Mouse (Mus musculus): ENCODE data around the gene Myrfl. TPM values are rescaled to one million over a fixed set of nuclear protein-coding genes. Genes with fewer than 3 reads are reported as not detected.

Myrfl gene
- polyA plus RNA-seq, 1 experiment from 2014 or later = 0.09 TPM

DNA sequence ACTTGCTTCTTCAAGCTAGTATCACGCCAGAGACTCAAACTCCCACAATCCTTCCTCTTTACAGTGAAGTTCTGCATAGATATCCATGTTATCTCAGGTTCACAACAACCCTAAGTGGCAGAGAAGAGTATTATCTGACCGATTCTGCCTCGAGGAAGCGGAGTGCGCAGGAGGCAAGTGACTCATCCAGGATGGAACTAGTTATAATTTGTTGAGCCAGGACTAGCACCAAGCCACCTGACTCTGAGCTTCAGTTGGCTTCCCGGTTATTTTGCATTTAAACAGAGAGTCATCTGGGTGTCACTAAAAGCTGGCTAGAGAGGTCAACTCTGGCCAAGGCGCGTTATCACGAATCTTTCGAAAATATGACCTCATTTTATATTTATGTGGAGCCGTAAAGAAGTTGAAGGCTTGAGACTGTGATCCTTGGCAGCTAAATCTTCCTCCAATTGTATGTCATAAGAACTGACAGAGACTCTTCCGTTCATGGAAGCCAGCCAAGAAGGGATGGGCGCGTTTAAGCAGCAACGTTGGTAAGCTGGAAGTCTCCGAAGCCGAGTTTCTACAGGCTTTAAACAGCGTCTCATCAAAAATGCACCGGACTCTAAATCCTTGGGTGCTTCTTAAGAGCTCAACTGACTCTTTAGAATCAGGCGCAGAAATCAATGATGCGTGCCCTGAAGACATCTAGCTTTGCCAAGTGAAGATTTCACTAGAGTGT is 125.3 kb downstream of the Myrfl start:
- Histone ChIP-seq H3K27ac (no peak overlapping the region), H3K36me3 (no peaks in the 10 kb centered on the region), H3K4me1 (peaks cover 25% of the 10 kb centered on the region), H3K4me2 (replicated peaks) (no peak overlapping the region), H3K4me3 (no peak overlapping the region), H3K27me3 (no peaks in the 10 kb centered on the region), H3K9me3 (no peaks in the 10 kb centered on the region), H3K9ac (no peak overlapping the region)
- no peak for ATAC-seq (ENCODE audit: low FRiP score, low read depth)
- 77% methylated on average over 21 of the region's 21 CpGs for WGBS

DNA sequence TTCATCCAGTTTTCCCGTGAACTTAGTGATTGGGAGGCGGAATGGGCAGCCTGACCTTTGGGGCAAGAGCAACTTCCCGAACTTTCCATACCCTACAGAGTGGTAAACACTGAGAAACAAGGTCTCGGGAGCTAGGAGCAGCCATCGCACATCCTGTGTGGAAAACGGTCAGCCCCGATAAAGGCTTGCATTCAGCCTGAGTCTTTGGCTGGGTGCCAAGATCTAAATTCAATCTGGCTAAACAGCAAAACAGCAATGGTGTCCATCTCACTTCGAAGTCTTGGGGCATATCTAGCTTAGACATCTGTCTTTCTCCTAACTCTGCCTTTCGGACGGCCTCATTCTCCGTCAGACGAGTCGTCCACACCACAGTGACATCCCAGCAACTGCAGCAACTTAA is 128.1 kb downstream of the Myrfl start:
- 50% methylated on average over 13 of the region's 13 CpGs for WGBS

DNA sequence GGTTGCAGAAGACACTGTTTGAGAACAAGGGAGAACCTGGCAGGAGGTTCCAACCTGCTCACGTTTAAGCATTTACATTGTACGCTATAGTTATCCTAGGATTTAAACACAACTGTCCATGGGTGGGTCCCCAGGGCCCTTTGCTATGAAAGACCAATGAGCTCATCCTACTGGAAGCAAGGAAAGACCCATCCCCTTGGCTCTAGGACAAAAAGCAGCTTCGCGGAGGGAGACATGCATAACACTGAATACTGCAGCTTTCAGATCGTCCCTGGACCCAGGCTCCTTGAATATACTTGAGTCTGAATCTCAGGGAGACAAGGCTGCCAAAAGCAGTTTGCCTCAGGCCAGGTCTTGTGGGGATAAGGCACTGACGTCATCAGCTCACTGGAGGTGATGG is 130.2 kb downstream of the Myrfl start:
- no peak overlapping the region for H3K9ac ChIP-seq
- no peak overlapping the region for H3K4me2 ChIP-seq (replicated peaks)
- H3K4me1 ChIP-seq = peaks cover 16% of the 10 kb centered on the region
- ATAC-seq (ENCODE audit: low FRiP score, low read depth) = no peak
- H3K4me3 ChIP-seq = no peak overlapping the region
- H3K27ac ChIP-seq = no peak overlapping the region
- no peaks in the 10 kb centered on the region for H3K36me3 ChIP-seq
- H3K27me3 ChIP-seq = no peaks in the 10 kb centered on the region
- H3K9me3 ChIP-seq = 0 out of 2 replicates have a peak, but pooled peaks cover 5% of the 10 kb centered on the region
- 81% methylated on average over 6 of the region's 6 CpGs for WGBS

More for the DNA sequence above, 128.1 kb downstream of the Myrfl start:
- no peaks in the 10 kb centered on the region for H3K36me3 ChIP-seq
- H3K4me2 ChIP-seq (replicated peaks) = no peak overlapping the region
- peaks cover 13% of the 10 kb centered on the region for H3K4me1 ChIP-seq
- 0 out of 2 replicates have a peak, but pooled peaks cover 5% of the 10 kb centered on the region for H3K9me3 ChIP-seq
- ATAC-seq (ENCODE audit: low FRiP score, low read depth) = no peak
- H3K27me3 ChIP-seq = no peaks in the 10 kb centered on the region
- no peak overlapping the region for H3K9ac ChIP-seq
- H3K27ac ChIP-seq = 0 out of 2 replicates have a peak overlapping the region, but pooled peaks have one; percentile 10
- H3K4me3 ChIP-seq = no peak overlapping the region

DNA sequence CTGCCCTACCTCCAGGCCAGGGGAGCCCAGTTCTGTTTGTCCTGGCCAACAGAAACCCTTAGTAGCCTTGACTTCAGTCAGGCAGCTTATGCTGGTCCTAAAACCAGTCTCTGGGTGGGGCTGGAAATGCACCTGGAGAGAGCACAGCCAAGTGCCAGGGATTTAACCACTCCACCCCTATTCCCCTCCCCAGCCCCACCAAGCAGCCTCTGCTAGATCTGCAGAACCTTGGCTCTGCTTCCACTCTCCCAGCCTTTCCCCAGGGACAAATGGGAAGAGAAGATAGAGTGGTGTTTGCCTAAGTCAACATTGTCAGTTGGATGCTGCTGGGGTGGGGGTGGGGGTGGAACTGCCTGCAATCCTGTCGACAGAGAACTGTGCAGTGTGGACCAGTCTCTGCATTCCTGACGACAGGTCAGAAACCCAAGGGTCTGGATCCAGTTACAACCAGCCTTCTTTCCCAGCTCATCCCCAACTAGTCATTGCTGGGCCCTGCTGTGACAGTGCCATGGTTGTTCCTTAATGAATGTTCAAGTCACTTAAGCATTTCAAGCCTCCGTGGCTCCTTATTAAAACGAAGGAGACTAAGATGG is 135.1 kb downstream of the Myrfl start:
- H3K9ac ChIP-seq = no peak overlapping the region
- H3K27ac ChIP-seq = no peak overlapping the region
- no peak for ATAC-seq (ENCODE audit: low FRiP score, low read depth)
- H3K4me3 ChIP-seq = no peak overlapping the region
- 46% methylated on average over 4 of the region's 4 CpGs for WGBS
- peaks cover 17% of the 10 kb centered on the region for H3K4me1 ChIP-seq
- peak overlapping the region; percentile 47 for H3K4me2 ChIP-seq (replicated peaks)
- H3K9me3 ChIP-seq = 0 out of 2 replicates have a peak, but pooled peaks cover 5% of the 10 kb centered on the region
- H3K27me3 ChIP-seq = no peaks in the 10 kb centered on the region
- H3K36me3 ChIP-seq = no peaks in the 10 kb centered on the region

DNA sequence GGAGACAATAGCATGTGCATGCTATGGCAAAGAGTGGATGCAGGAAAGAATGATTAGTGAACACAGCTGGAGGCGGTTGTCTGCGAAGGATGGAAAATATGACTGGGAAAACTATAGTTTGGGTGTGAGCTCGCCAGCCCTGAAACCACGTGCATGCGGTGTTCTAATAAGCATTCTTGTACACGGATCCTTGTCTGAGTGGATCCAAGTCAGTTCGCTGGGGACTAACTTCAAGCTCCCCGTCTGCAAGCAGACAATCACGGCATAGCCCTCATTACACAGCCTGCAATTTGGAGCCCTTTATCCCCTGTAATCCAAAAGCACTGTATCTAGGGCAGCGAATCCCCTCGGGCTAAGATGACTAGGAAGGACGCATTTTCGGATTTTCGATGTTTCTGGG is 136.2 kb downstream of the Myrfl start:
- Histone ChIP-seq H3K4me2 (replicated peaks) (peak overlapping the region; percentile 47), H3K27ac (peak overlapping the region; percentile 11; the same call in 1 of the 2 replicates), H3K27me3 (no peaks in the 10 kb centered on the region), H3K4me1 (peaks cover 28% of the 10 kb centered on the region), H3K36me3 (no peaks in the 10 kb centered on the region), H3K4me3 (no peak overlapping the region), H3K9ac (no peak overlapping the region), H3K9me3 (0 out of 2 replicates have a peak, but pooled peaks cover 5% of the 10 kb centered on the region)
- ATAC-seq (ENCODE audit: low FRiP score, low read depth) = 0 out of 2 replicates have a peak, but pooled peaks have one; percentile 24
- 50% methylated on average over 14 of the region's 14 CpGs for WGBS

DNA sequence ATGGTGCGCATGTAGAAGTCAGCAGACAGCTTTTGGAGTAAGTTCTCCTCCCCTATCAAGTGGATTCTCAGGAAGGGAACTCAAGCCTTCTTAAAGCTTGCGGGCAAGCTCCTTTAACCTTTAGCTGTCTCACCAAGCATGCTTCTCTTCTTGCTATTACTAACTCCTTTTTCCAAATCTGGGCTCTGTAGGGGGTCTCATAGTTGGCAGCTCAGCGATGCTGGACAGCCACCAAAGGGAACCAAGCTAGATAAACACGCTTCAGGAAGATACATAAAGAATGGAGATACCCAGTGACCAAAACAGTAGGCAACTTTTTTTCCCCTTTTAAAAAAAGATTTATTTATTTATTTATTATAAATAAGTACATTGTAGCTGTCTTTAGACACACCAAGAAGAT is 136.9 kb downstream of the Myrfl start:
- 0 out of 2 replicates have a peak, but pooled peaks cover under 1% of the 10 kb centered on the region for H3K9me3 ChIP-seq
- no peak overlapping the region for H3K4me2 ChIP-seq (replicated peaks)
- H3K4me3 ChIP-seq = no peak overlapping the region
- no peak for ATAC-seq (ENCODE audit: low FRiP score, low read depth)
- H3K4me1 ChIP-seq = peaks cover 31% of the 10 kb centered on the region
- H3K36me3 ChIP-seq = no peaks in the 10 kb centered on the region
- H3K27me3 ChIP-seq = no peaks in the 10 kb centered on the region
- H3K9ac ChIP-seq = no peak overlapping the region
- WGBS = 91% methylated on average over 4 of the region's 4 CpGs
- H3K27ac ChIP-seq = no peak overlapping the region

DNA sequence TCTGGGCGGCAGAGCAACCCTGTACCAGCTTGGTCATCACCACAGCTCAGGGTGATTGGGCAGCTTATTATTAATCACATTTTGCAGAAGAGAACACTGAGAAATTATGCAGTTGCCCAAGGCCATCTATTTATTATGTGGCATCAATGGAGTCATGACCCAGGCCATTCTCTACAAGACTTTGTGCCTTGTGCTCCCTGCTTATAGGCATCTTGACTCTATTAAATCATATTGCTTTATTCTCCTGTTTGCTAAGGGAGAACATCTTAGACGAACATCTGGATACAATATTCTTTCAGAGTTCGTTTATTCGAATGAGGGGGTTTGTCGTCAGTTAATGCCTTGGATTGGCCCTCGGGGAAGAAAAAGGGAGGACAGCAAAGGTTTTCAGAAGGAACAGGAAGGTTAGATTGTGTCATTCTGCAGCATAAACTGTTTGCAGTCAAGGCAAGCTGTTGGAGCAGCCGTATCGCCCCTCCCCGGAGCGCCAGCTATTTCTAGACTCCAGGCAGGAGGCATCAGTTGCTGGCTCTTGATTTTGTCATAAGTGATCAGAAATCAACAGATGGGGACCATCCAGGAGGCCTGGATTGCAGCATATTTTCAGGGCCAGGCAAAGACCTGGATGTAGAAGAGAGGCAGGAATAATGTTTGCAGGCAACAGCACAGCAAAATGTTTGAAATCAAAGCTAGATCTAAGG is 140.7 kb downstream of the Myrfl start:
- Histone ChIP-seq H3K27ac (peak overlapping the region; percentile 61; the same call in 1 of the 2 replicates), H3K9me3 (no peaks in the 10 kb centered on the region), H3K36me3 (no peaks in the 10 kb centered on the region), H3K27me3 (no peaks in the 10 kb centered on the region), H3K9ac (no peak overlapping the region), H3K4me1 (peaks cover 24% of the 10 kb centered on the region), H3K4me2 (replicated peaks) (peak overlapping the region; percentile 23; the same call in 1 of the 2 replicates), H3K4me3 (no peak overlapping the region)
- 23% methylated on average over 10 of the region's 10 CpGs for WGBS
- no peak for ATAC-seq (ENCODE audit: low FRiP score, low read depth)

DNA sequence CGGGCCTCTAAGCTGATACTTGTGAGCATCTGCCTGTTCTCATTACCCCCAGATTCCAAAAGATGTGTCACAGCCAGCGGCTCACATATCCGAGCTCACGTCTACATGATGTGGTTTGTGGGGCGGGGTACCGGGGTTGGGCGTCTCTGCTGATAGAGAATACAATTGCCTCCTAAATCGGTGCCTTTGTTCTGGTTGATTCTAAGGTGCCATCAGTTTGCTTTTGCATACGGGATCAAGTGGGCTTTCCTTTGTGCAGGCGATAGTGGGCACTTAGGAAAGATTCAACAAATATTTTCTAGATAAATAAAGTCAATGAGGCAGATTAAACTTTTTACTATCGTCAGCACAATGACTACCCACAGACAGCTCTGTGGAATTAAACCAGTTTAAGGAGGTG is 141.8 kb downstream of the Myrfl start:
- H3K27me3 ChIP-seq = no peaks in the 10 kb centered on the region
- no peak overlapping the region for H3K4me2 ChIP-seq (replicated peaks)
- no peaks in the 10 kb centered on the region for H3K36me3 ChIP-seq
- H3K27ac ChIP-seq = no peak overlapping the region
- no peaks in the 10 kb centered on the region for H3K9me3 ChIP-seq
- 90% methylated on average over 11 of the region's 11 CpGs for WGBS
- no peak for ATAC-seq (ENCODE audit: low FRiP score, low read depth)
- peaks cover 25% of the 10 kb centered on the region for H3K4me1 ChIP-seq
- H3K9ac ChIP-seq = no peak overlapping the region
- H3K4me3 ChIP-seq = no peak overlapping the region

DNA sequence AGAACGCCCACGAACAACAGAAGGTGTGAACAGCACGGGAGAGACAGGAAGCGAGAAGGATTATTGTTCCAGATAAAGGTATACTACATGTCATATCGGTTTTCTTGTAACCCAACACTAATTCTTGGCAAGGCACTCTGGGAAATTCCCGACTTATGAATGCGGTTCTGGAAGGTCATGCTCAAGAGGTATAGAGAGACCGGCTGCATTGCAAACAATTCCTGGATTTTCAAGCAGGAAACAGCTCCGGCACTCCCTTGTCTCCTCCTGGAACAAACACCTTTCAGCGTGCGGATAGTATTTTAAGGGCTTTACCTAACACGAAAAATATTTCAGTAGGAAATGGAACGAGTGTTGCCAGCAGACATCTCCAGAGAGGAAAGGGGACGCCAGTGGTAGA is 145.8 kb downstream of the Myrfl start:
- 44% methylated on average over 14 of the region's 14 CpGs for WGBS
- no peak overlapping the region for H3K9ac ChIP-seq
- H3K4me1 ChIP-seq = peaks cover 23% of the 10 kb centered on the region
- H3K4me2 ChIP-seq (replicated peaks) = no peak overlapping the region
- no peak overlapping the region for H3K27ac ChIP-seq
- ATAC-seq (ENCODE audit: low FRiP score, low read depth) = no peak
- 0 out of 2 replicates have a peak, but pooled peaks cover 6% of the 10 kb centered on the region for H3K9me3 ChIP-seq
- H3K36me3 ChIP-seq = no peaks in the 10 kb centered on the region
- no peaks in the 10 kb centered on the region for H3K27me3 ChIP-seq
- no peak overlapping the region for H3K4me3 ChIP-seq

DNA sequence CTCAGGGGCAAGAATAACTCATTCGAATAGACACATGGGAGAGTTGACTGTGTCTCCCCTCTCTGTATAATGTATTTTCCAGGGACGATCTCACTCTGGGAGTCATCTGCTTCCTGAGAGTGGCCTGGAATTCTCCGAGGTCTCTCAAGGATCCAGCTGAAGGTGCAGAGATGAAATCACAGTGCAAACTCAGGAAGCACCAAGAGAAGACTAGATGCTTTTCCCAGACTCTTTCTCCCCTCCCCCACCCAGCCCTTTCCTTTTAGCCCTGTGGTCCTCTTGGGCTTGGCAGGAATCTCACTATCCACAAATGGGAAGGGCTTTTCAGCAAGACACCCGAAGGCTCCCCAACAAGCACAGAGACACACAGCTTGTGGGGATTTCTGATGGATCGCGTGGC is 146.7 kb downstream of the Myrfl start:
- Histone ChIP-seq H3K9me3 (0 out of 2 replicates have a peak, but pooled peaks cover 6% of the 10 kb centered on the region), H3K4me2 (replicated peaks) (no peak overlapping the region), H3K4me1 (peaks cover 16% of the 10 kb centered on the region), H3K4me3 (no peak overlapping the region), H3K9ac (no peak overlapping the region), H3K27ac (peak overlapping the region; percentile 39; the same call in 1 of the 2 replicates), H3K36me3 (no peaks in the 10 kb centered on the region), H3K27me3 (no peaks in the 10 kb centered on the region)
- WGBS = 67% methylated on average over 6 of the region's 6 CpGs
- no peak for ATAC-seq (ENCODE audit: low FRiP score, low read depth)

DNA sequence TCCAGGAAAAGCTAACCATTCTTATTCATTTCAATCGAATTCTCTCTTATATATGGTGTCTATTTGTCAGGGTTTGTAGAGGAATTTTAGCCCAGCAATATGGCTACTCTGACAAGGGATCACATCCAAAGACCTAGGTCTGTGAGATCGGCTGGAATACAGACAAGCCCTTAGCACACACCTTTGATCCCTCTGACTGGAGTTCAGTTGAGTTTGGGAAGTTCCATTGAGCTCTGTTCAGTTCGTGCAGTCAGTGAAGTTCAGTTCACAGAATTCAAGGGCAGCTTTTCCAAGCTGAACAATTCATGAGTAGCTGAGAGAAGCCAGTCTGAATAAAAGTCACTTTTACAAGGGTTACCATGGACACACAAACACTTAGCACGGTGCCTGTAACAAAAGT is 148.0 kb downstream of the Myrfl start:
- no peaks in the 10 kb centered on the region for H3K27me3 ChIP-seq
- no peak overlapping the region for H3K9ac ChIP-seq
- WGBS = 85% methylated on average over 4 of the region's 4 CpGs
- H3K27ac ChIP-seq = no peak overlapping the region
- no peak for ATAC-seq (ENCODE audit: low FRiP score, low read depth)
- H3K36me3 ChIP-seq = no peaks in the 10 kb centered on the region
- H3K4me1 ChIP-seq = peaks cover 16% of the 10 kb centered on the region
- no peak overlapping the region for H3K4me3 ChIP-seq
- H3K4me2 ChIP-seq (replicated peaks) = no peak overlapping the region
- 0 out of 2 replicates have a peak, but pooled peaks cover 6% of the 10 kb centered on the region for H3K9me3 ChIP-seq
